In the genomic region with DNA sequence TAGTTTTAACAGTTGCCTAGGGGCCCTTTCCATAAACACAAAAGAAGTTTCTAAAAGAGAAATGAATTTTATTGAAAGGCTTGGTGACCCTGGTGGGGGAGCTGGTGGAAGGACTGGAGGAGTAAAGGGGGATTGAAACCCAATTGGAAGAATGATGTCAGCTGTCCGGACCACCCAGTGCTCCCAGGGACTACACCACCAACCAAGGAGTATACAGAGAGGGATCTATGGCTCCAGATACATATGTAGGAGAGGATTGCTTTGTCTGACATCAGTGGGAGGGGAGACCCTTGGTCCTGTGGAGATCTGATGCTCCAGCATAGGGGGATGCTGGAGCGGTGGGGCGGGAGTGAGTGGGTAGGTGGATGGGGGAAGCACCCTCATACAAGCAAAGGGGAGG, we compare ENCODE assay signal across 22 mouse cellular contexts. TPM values are rescaled to one million over a fixed set of nuclear protein-coding genes. Genes with fewer than 3 reads are reported as not detected.
DNase-seq lines count a peak whose midpoint lies in the region; ATAC-seq and TF ChIP-seq lines count a peak whose summit lies in the region.
"Had no signal": no experiment of that assay in that cellular context is flagged by ENCODE, and none has a peak within 500 bp of the region (broad histone marks: within the 10 kb centered on the region; RNA-seq: fewer than 3 reads in every experiment).

No protein-coding gene starts in this region.

- no peak for TF ChIP-seq CTCF in midbrain, postnatal 0 days (IDR thresholded peaks at IDR 0.05)

- peak; percentile 62 for DNase-seq in heart, adult 11 months
- DNase-seq in heart, adult 9 months (ENCODE audit: low spot score in 2 of 2): no peak
- no peak for DNase-seq in midbrain, postnatal 0 days (ENCODE audit: low spot score)
- DNase-seq in ES-E14 (ENCODE audit: low read depth, low spot score): no peak
- DNase-seq: adrenal gland, adult 2 months; adrenal gland, adult 8-10 months; adrenal gland, postnatal 10 days; adrenal gland, postnatal 14 days; adrenal gland, postnatal 25 days; adrenal gland, postnatal 36 days; B cell, adult 2 months; cerebellum, adult 11 months; cerebellum, adult 11-12 months; cerebellum, adult 18-20 months; cerebellum, adult 2 months had no signal

- no peaks in the 10 kb centered on the region for H3K27me3 ChIP-seq in midbrain, embryonic 15.5 days (replicated peaks)
- H3K27me3 ChIP-seq in midbrain, postnatal 0 days (ENCODE audit: insufficient read depth, low read length): no peaks in the 10 kb centered on the region
- no peaks in the 10 kb centered on the region for H3K27me3 ChIP-seq in hindbrain, embryonic 13.5 days
- H3K27me3 ChIP-seq: CH12.LX, Patski had no signal

- H3K36me3 ChIP-seq in midbrain, embryonic 15.5 days (replicated peaks): no peaks in the 10 kb centered on the region; the same call in 1 of the 2 replicates
- no peaks in the 10 kb centered on the region for H3K36me3 ChIP-seq in midbrain, postnatal 0 days (ENCODE audit: insufficient read depth, low read length)
- no peaks in the 10 kb centered on the region for H3K36me3 ChIP-seq in ES-E14 (ENCODE audit: control insufficient read depth, insufficient read depth, low read length, poor library complexity, severe bottlenecking)
- peaks cover 20% of the 10 kb centered on the region for H3K36me3 ChIP-seq in hindbrain, embryonic 13.5 days

- H3K4me2 ChIP-seq in midbrain, embryonic 15.5 days: no peak overlapping the region
- no peak overlapping the region for H3K4me2 ChIP-seq in midbrain, postnatal 0 days (ENCODE audit: low read depth, low read length, poor library complexity, severe bottlenecking)
- no peak overlapping the region for H3K4me2 ChIP-seq in hindbrain, embryonic 13.5 days

- no peak overlapping the region for H3K9ac ChIP-seq in midbrain, embryonic 15.5 days
- H3K9ac ChIP-seq in midbrain, postnatal 0 days (replicated peaks; ENCODE audit: low read length, poor library complexity, severe bottlenecking): no peak overlapping the region
- no peak overlapping the region for H3K9ac ChIP-seq in ES-E14 (ENCODE audit: insufficient read depth, low read depth, low read length, poor library complexity, severe bottlenecking)
- no peak overlapping the region for H3K9ac ChIP-seq in hindbrain, embryonic 13.5 days

- H3K9me3 ChIP-seq in midbrain, embryonic 15.5 days: no peaks in the 10 kb centered on the region
- no peaks in the 10 kb centered on the region for H3K9me3 ChIP-seq in midbrain, postnatal 0 days (ENCODE audit: low read length)
- no peaks in the 10 kb centered on the region for H3K9me3 ChIP-seq in ES-E14 (ENCODE audit: control insufficient read depth, insufficient read depth, low read depth, low read length)
- no peaks in the 10 kb centered on the region for H3K9me3 ChIP-seq in hindbrain, embryonic 13.5 days
- H3K9me3 ChIP-seq: G1E had no signal

- no peaks in the 10 kb centered on the region for H3K4me1 ChIP-seq in midbrain, embryonic 15.5 days
- no peaks in the 10 kb centered on the region for H3K4me1 ChIP-seq in midbrain, postnatal 0 days (ENCODE audit: insufficient read depth, low read length)
- no peaks in the 10 kb centered on the region for H3K4me1 ChIP-seq in ES-E14 (ENCODE audit: control insufficient read depth in 2 of 2, insufficient read depth in 2 of 2, low read length in 2 of 2, poor library complexity in 1 of 2)
- no peaks in the 10 kb centered on the region for H3K4me1 ChIP-seq in hindbrain, embryonic 13.5 days (replicated peaks)

- 93% methylated on average over 3 of the region's 3 CpGs for WGBS in midbrain, embryonic 15.5 days
- 93% methylated on average over 3 of the region's 3 CpGs for WGBS in midbrain, postnatal 0 days
- WGBS in hindbrain, embryonic 13.5 days: 94% methylated on average over 3 of the region's 3 CpGs

- no peak overlapping the region for H3K4me3 ChIP-seq in midbrain, embryonic 15.5 days
- H3K4me3 ChIP-seq in midbrain, postnatal 0 days (ENCODE audit: low read depth, low read length): no peak overlapping the region
- no peak overlapping the region for H3K4me3 ChIP-seq in ES-E14 (ENCODE audit: insufficient read depth in 1 of 2, low read depth in 1 of 2, low read length in 2 of 2, poor library complexity in 1 of 2, severe bottlenecking in 1 of 2)
- H3K4me3 ChIP-seq in hindbrain, embryonic 13.5 days: no peak overlapping the region

- no peak overlapping the region for H3K27ac ChIP-seq in midbrain, embryonic 15.5 days
- no peak overlapping the region for H3K27ac ChIP-seq in midbrain, postnatal 0 days (ENCODE audit: low read depth, low read length)
- 0 out of 2 replicates have a peak overlapping the region, but pooled peaks have one; percentile 7 for H3K27ac ChIP-seq in ES-E14 (ENCODE audit: insufficient read depth, low read depth, low read length, poor library complexity, severe bottlenecking)
- no peak overlapping the region for H3K27ac ChIP-seq in hindbrain, embryonic 13.5 days

- in situ Hi-C loops in ES-E14 (cut with MboI; ENCODE audit: low sequenced_read_pairs in 2 of 2, unreplicated experiment in 2 of 2): no loop called here

- 0 out of 2 replicates have a peak, but pooled peaks have one; percentile 30 for ATAC-seq in midbrain, embryonic 15.5 days (replicated peaks)
- no peak for ATAC-seq in midbrain, postnatal 0 days (ENCODE audit: low FRiP score)
- ATAC-seq in hindbrain, embryonic 13.5 days (ENCODE audit: low FRiP score): no peak
- ATAC-seq: activated CD4-positive, CD25-positive, alpha-beta regulatory T cell, adult 4 months; CD4-positive, CD25-positive, alpha-beta regulatory T cell, adult 4 months; Patski had no signal

TF ChIP-seq in ES-E14, 5 proteins besides CTCF, POLR2A, EP300 and RAD21:
- TF ChIP-seq MAFK (IDR thresholded peaks at IDR 0.05; ENCODE audit: insufficient read depth, low read depth, low read length) (no peak), ZNF384 (IDR thresholded peaks at IDR 0.05; ENCODE audit: low read depth, low read length) (no peak), CHD2 (IDR thresholded peaks at IDR 0.05; ENCODE audit: low read depth, low read length) (no peak), ZC3H11A (IDR thresholded peaks at IDR 0.05; ENCODE audit: borderline replicate concordance, low read depth, low read length) (no peak), HCFC1 (IDR thresholded peaks at IDR 0.05; ENCODE audit: borderline replicate concordance, insufficient read depth, low read length) (no peak)

RNA-seq across cellular contexts. Expression of gene E130308A19Rik, which starts 20.5 kb away (rescaled TPM):
- polyA plus RNA-seq in midbrain, embryonic 15.5 days (2015; fragmentation: Nextera tagmentation; extraction: Ambion mirVana): 59.7 and 60.1 TPM in 2 replicates
- 27.9 and 38.9 TPM in 2 replicates for total RNA-seq in midbrain, postnatal 0 days (2014; rRNA removed)
- 27.9 and 33.5 TPM in 2 replicates for polyA plus RNA-seq in midbrain, postnatal 0 days (2015; fragmentation: Nextera tagmentation; extraction: Ambion mirVana)
- 14.6 and 14.9 TPM in 2 replicates for total RNA-seq in ES-E14 (2012; rRNA removed)
- polyA plus RNA-seq in hindbrain, embryonic 13.5 days (2015; fragmentation: Nextera tagmentation; extraction: Ambion mirVana): 61.9 and 65.4 TPM in 2 replicates

RNA-seq across cellular contexts. Expression of gene Hsdl2, which starts 24.1 kb away (rescaled TPM):
- 29.9 and 32.9 TPM in 2 replicates for polyA plus RNA-seq in midbrain, embryonic 15.5 days (2015; fragmentation: Nextera tagmentation; extraction: Ambion mirVana)
- total RNA-seq in midbrain, postnatal 0 days (2014; rRNA removed): 27.7 and 29.7 TPM in 2 replicates
- polyA plus RNA-seq in midbrain, postnatal 0 days (2015; fragmentation: Nextera tagmentation; extraction: Ambion mirVana): 33.0 and 39.4 TPM in 2 replicates
- total RNA-seq in ES-E14 (2012; rRNA removed): 4.2 and 7.1 TPM in 2 replicates
- polyA plus RNA-seq in hindbrain, embryonic 13.5 days (2015; fragmentation: Nextera tagmentation; extraction: Ambion mirVana): 41.4 and 46.8 TPM in 2 replicates

RNA-seq across cellular contexts. Expression of gene Ptbp3, which starts 56.3 kb away (rescaled TPM):
- polyA plus RNA-seq in midbrain, embryonic 15.5 days (2015; fragmentation: Nextera tagmentation; extraction: Ambion mirVana): 16.9 and 18.9 TPM in 2 replicates
- total RNA-seq in midbrain, postnatal 0 days (2014; rRNA removed): 32.0 and 35.8 TPM in 2 replicates
- 9.7 and 10.5 TPM in 2 replicates for polyA plus RNA-seq in midbrain, postnatal 0 days (2015; fragmentation: Nextera tagmentation; extraction: Ambion mirVana)
- 40.8 and 46.1 TPM in 2 replicates for total RNA-seq in ES-E14 (2012; rRNA removed)
- 21.5 and 22.2 TPM in 2 replicates for polyA plus RNA-seq in hindbrain, embryonic 13.5 days (2015; fragmentation: Nextera tagmentation; extraction: Ambion mirVana)
